Mouse (Mus musculus) layer of hippocampus, adult 11-12 months (tissue): ENCODE data around the gene Ralgps2.

Source experiments
- DNase-seq: peaks from one replicate; pipeline ENCODE4 v3.0.0; 2022; ENCODE audit warnings: low spot score

The Ralgps2 gene

GRCm38 (mm10) chr1:156955926-156956760 is 16.7 kb upstream of the Ralgps2 start:
- no peak for DNase-seq

- no peak for DNase-seq
Observed at GRCm38 (mm10) chr1:156954216-156954615, 14.8 kb upstream of the Ralgps2 start.

- no peak for DNase-seq
Observed at GRCm38 (mm10) chr1:156950354-156950753, 10.9 kb upstream of the Ralgps2 start.

- no peak for DNase-seq
Observed at GRCm38 (mm10) chr1:156940584-156940983, 1.2 kb upstream of the Ralgps2 start.

- DNase-seq, result no peak
Observed at GRCm38 (mm10) chr1:156940142-156940522, 706 bp upstream of the Ralgps2 start.

GRCm38 (mm10) chr1:156938705-156939242 is 652 bp downstream of the Ralgps2 start:
- DNase-seq, result peak; percentile 83

GRCm38 (mm10) chr1:156937436-156937835 is 2.0 kb downstream of the Ralgps2 start:
- DNase-seq, result no peak

GRCm38 (mm10) chr1:156933712-156934111 is 5.7 kb downstream of the Ralgps2 start:
- DNase-seq, result no peak

- no peak for DNase-seq
Observed at GRCm38 (mm10) chr1:156932036-156932774, 7.2 kb downstream of the Ralgps2 start.

GRCm38 (mm10) chr1:156931106-156931870 is 8.1 kb downstream of the Ralgps2 start:
- no peak for DNase-seq

GRCm38 (mm10) chr1:156930263-156930662 is 9.2 kb downstream of the Ralgps2 start:
- no peak for DNase-seq

GRCm38 (mm10) chr1:156928255-156928654 is 11.2 kb downstream of the Ralgps2 start:
- no peak for DNase-seq

- DNase-seq, result no peak
Observed at GRCm38 (mm10) chr1:156923511-156923910, 15.9 kb downstream of the Ralgps2 start.

GRCm38 (mm10) chr1:156922921-156923320 is 16.5 kb downstream of the Ralgps2 start:
- DNase-seq, result no peak

GRCm38 (mm10) chr1:156921290-156921994 is 18.0 kb downstream of the Ralgps2 start:
- peak; percentile 21 for DNase-seq

GRCm38 (mm10) chr1:156917460-156917859 is 22.0 kb downstream of the Ralgps2 start:
- DNase-seq, result peak; percentile 55

- no peak for DNase-seq
Observed at GRCm38 (mm10) chr1:156916361-156916760, 23.1 kb downstream of the Ralgps2 start.

GRCm38 (mm10) chr1:156914942-156915341 is 24.5 kb downstream of the Ralgps2 start:
- no peak for DNase-seq

GRCm38 (mm10) chr1:156913190-156913589 is 26.2 kb downstream of the Ralgps2 start:
- DNase-seq, result no peak

GRCm38 (mm10) chr1:156910948-156911347 is 28.5 kb downstream of the Ralgps2 start:
- DNase-seq, result no peak

GRCm38 (mm10) chr1:156909866-156910265 is 29.6 kb downstream of the Ralgps2 start:
- no peak for DNase-seq

- no peak for DNase-seq
Observed at GRCm38 (mm10) chr1:156909265-156909664, 30.2 kb downstream of the Ralgps2 start.
